Mouse (Mus musculus) spleen, adult 2 months (tissue): ENCODE results near the gene Noxred1. TPM values are rescaled to one million over a fixed set of nuclear protein-coding genes. Genes with fewer than 3 reads are reported as not detected.

Source experiments
- DNase-seq, 2 experiments: peaks; one replicate each; pipeline versions ENCODE4 v3.0.0 to v3.0.0-alpha.2; 2012 to 2021; ENCODE audit warnings: low spot score in 2 of 2, low read depth in 1 of 2
- H3K27ac ChIP-seq: fragments of 200-500 bp; 2 replicates; pipeline ENCODE4 v1.5.1; 2012; ENCODE audit warnings: low read length, inconsistent platforms; ENCODE audit not compliant: insufficient read depth
- H3K27me3 ChIP-seq: fragments of 200-500 bp; 2 replicates; pipeline ENCODE4 v1.6.1; 2012; ENCODE audit warnings: mild to moderate bottlenecking, moderate library complexity, low read length, inconsistent platforms; ENCODE audit not compliant: control insufficient read depth, insufficient read depth
- H3K36me3 ChIP-seq: fragments of 200-500 bp; 2 replicates; pipeline ENCODE4 v1.6.1; 2012; ENCODE audit warnings: mild to moderate bottlenecking, low read length, inconsistent platforms; ENCODE audit not compliant: control insufficient read depth, insufficient read depth
- H3K4me1 ChIP-seq: fragments of 200-500 bp; 2 replicates; pipeline ENCODE4 v1.6.1; 2011; ENCODE audit warnings: inconsistent platforms; ENCODE audit not compliant: control insufficient read depth, insufficient read depth, insufficient read length
- H3K4me3 ChIP-seq: fragments of 200-500 bp; 2 replicates; pipeline ENCODE4 v1.5.1; 2011; ENCODE audit warnings: mild to moderate bottlenecking, inconsistent platforms; ENCODE audit not compliant: insufficient read depth, insufficient read length; ENCODE audit errors: extremely low read depth
- CTCF ChIP-seq: fragments of 200-500 bp; IDR thresholded peaks from 2 replicates; pipeline ENCODE4 v1.5.1; 2011; ENCODE audit warnings: mild to moderate bottlenecking, inconsistent platforms; ENCODE audit not compliant: insufficient read depth, insufficient read length, insufficient replicate concordance; ENCODE audit errors: extremely low read depth
- POLR2A ChIP-seq: fragments of 200-500 bp; IDR thresholded peaks from 2 replicates; pipeline ENCODE4 v1.6.1; 2011; ENCODE audit warnings: low read depth, low read length, inconsistent platforms
- WGBS: fragments of 180-500 bp; shearing (Covaris S2); methylation state at CpG from one replicate; pipeline ENCODE4 v1.1.7; 2018; 5-methylcytosine and 5-hydroxymethylcytosine counted together
- polyA plus RNA-seq: library from polyadenylated mRNA; depleted of rRNA; stranded (reverse); fragments of >200 nt; gene quantifications from 2 replicates; pipeline ENCODE4 v1.2.3, GENCODE M21; 2012

Gene Noxred1
- polyA plus RNA-seq, 1 experiment: 2.7 TPM

DNA sequence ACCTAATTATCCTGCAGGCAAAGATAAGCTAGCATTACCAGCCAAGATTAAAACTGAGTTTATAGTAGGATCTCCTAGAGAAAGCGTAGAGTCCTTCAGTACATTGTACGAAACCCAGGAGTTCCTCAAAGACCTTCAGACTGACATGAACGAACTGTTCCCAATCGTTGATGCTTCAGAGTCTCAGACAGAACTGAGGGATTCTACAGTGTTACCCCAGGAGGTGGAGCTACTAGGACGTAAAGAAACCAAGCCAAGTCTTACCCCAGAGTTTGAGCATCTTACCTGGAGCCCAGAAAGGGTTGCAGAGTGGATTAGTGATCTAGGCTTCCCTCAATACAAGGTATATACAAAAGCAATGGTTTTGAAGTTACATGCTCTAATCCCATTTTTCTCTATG, 36.8 kb downstream of the Noxred1 start:
- WGBS: 59% methylated on average over 5 of the region's 5 CpGs

DNA sequence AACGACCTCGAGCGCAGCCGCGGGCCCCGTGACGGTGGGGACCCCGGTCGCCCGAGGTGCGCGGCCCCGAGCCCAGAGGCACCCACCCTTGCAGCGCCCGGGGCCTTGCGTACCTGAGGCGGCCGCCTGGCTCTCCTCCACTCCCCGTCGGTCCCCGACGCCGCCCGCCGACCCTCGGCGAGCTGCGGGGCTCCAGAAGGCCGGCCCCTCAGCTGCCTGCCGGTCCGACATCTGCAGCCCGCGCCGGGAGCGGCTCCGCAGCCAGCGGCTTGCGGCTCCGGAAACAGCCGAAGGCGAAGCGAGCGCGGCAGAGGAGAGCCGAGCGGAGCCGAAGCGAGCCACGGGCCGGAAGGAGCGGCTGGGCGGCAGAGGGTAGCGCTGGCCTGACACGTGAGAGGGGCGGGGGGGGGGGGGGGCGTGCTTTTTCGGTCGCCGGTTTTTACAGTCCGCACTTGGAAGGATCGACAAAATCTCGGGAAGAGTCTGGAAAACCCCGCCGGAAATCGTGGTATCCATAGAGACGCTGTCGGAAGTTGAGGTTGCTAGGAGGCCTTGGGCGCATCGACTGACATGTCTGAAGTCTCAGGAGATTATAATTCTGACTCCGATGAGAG, 38.5 kb downstream of the Noxred1 start, which contains the start of gene Tmed8:
Gene Tmed8, minus strand, starts transcription at position 482 of the 614 bp plus-strand sequence.
- TF ChIP-seq POLR2A (no peak), CTCF (no peak)
- no peaks in the 10 kb centered on the region for H3K36me3 ChIP-seq
- H3K27me3 ChIP-seq: no peaks in the 10 kb centered on the region
- WGBS: under 1% methylated on average over 70 of the region's 70 CpGs
- H3K4me1 ChIP-seq: no peaks in the 10 kb centered on the region; the same call in 1 of the 2 replicates
- H3K27ac ChIP-seq: peak within 1 kb of the TSS; percentile 75
- DNase-seq: peak; percentile 53 to 87
- H3K4me3 ChIP-seq: peak within 1 kb of the TSS; percentile 81

More for the DNA sequence above, 36.8 kb downstream of the Noxred1 start:
- no peaks in the 10 kb centered on the region for H3K36me3 ChIP-seq
- H3K4me3 ChIP-seq: no peak overlapping the region
- no peak overlapping the region for H3K27ac ChIP-seq
- DNase-seq: no peak
- no peaks in the 10 kb centered on the region; the same call in 1 of the 2 replicates for H3K4me1 ChIP-seq
- no peak for TF ChIP-seq POLR2A
- no peak for TF ChIP-seq CTCF
- H3K27me3 ChIP-seq: no peaks in the 10 kb centered on the region

DNA sequence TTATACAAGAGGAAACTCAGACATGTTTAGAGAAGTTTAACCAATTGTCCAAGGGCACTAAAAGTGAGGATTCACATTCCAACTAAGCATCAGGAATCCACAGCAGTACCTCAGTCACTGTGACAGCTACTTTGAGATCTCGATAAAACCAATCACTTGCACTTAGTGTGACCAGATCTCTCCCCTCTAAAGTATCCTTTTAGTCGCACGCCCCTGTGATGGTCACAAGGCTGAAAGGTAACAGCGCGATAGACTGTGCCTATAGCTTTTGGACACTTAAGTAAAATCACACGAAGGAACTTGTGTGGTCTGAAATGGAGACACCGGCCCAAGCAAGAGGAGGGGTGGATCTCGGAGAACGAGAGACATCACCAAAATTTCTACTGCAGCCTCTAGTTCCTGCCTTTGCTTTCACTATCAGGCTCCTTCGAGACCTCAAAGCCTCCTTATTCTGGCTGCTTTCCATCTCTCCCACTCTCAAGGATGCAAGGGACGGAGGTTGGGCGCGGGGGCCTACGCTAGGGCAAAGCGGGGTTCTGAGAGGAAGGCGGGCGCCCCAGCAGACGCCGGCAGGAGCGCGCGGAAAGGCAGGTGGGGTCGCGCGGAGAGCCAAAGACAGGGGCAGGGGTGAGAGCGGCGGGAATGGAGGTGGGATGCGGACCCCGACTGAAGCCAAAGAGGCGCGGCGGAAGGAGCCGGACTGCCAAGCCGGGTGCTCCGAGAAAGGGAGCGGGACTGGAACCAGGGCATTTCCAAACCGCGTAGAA, 39.1 kb downstream of the Noxred1 start, which contains the start of gene Samd15:
Gene Samd15, plus strand, starts transcription at position 518 of the 767 bp plus-strand sequence.
- no peak for TF ChIP-seq CTCF
- TF ChIP-seq POLR2A: no peak
- H3K27ac ChIP-seq: peak within 1 kb of the TSS; percentile 75
- no peaks in the 10 kb centered on the region for H3K27me3 ChIP-seq
- WGBS: under 1% methylated on average over 38 of the region's 38 CpGs
- H3K4me3 ChIP-seq: peak within 1 kb of the TSS; percentile 81
- no peaks in the 10 kb centered on the region; the same call in 1 of the 2 replicates for H3K4me1 ChIP-seq
- peak in 1 of 2 experiments; percentile 36 for DNase-seq
- H3K36me3 ChIP-seq: no peaks in the 10 kb centered on the region

DNA sequence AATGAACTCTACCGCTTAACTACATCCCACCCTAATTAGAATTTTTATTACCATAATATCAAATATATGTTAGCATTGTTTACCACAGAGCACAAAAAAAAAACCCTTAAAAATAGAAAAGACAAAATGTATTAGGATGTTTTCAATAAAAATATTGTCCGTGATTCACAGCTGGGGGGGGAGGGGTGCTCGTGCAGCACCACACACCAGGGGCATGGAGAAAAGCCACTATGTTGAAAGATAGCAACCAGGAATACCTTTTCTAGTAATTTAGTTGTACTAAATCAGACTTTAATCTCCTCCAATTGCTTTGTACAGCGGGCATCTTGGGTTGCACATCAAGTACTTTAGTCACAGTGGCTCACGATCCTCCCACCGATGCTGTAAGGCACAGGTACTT, 39.7 kb downstream of the Noxred1 start:
- no peaks in the 10 kb centered on the region; the same call in 1 of the 2 replicates for H3K4me1 ChIP-seq
- no peaks in the 10 kb centered on the region for H3K36me3 ChIP-seq
- WGBS: 60% methylated on average over 6 of the region's 6 CpGs
- H3K4me3 ChIP-seq: 0 out of 2 replicates have a peak overlapping the region, but pooled peaks have one; percentile 81
- H3K27ac ChIP-seq: no peak overlapping the region
- no peak for DNase-seq
- TF ChIP-seq CTCF: no peak
- TF ChIP-seq POLR2A: no peak
- H3K27me3 ChIP-seq: no peaks in the 10 kb centered on the region

DNA sequence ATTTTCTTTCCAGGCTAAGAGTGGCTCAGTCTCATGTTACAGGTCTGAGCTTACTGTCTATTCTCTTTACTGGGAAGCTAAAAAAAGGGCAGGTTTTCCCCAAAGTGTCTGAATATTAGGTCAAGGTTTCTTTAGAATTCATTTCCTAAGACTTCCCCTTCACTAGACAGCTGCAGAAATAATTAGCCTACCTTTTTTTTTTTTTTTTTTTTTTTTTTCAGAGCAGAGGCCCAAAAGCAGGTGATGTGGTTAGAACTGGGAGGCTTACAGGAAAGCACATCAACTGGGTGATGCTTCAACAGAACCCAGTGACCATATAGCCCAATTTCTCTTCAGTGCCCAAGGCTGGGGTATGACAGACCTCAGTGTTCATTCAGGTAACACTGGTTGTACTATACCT, 42.2 kb downstream of the Noxred1 start:
- TF ChIP-seq POLR2A (no peak), CTCF (no peak)
- no peak overlapping the region for H3K4me3 ChIP-seq
- no peaks in the 10 kb centered on the region for H3K27me3 ChIP-seq
- H3K27ac ChIP-seq: no peak overlapping the region
- peaks cover 9% of the 10 kb centered on the region; the same call in 1 of the 2 replicates for H3K4me1 ChIP-seq
- no peak for DNase-seq
- H3K36me3 ChIP-seq: no peaks in the 10 kb centered on the region

DNA sequence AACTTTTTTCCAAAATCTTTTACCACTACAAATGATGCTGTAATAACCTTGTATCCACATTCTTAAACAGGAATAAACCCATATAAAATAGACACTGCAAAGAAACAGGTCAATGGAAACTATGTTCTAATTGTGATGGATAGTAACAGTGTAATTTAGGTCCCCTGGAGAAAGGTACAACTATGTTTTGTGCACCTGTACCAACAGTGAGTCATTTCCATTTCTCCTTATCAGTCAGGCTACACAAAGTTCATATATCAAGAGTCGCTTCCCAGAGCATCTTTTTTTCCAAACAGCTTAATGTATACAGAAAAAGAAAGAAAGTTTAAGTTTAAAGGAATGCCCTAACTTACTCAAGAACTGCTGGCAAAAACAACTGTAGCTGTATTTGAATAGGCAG, 43.5 kb downstream of the Noxred1 start:
- H3K27me3 ChIP-seq: no peaks in the 10 kb centered on the region
- WGBS: 82% methylated on average over 1 of the region's 1 CpGs
- no peak for TF ChIP-seq CTCF
- no peak for TF ChIP-seq POLR2A
- H3K4me1 ChIP-seq: peaks cover 9% of the 10 kb centered on the region; the same call in 1 of the 2 replicates
- DNase-seq: no peak
- no peak overlapping the region for H3K4me3 ChIP-seq
- no peak overlapping the region for H3K27ac ChIP-seq
- H3K36me3 ChIP-seq: no peaks in the 10 kb centered on the region
